Mouse (Mus musculus) adrenal gland, postnatal 10 days (tissue): ENCODE results near the gene Prrt3. TPM values are rescaled to one million over a fixed set of nuclear protein-coding genes. Genes with fewer than 3 reads are reported as not detected.
A peak's percentile ranks its signal among the peaks of the same experiment; 100 is the strongest.

ENCODE experiments used
- DNase-seq: peaks from one replicate; pipeline ENCODE4 v3.0.0; 2021; ENCODE audit warnings: mixed read lengths
- total RNA-seq, 2 experiments: library from RNA; stranded (reverse); gene quantifications; 2 replicates each; pipeline ENCODE4 v1.2.3; 2021

The Prrt3 gene
- total RNA-seq, 2 experiments from 2014 or later = 0.30 to 0.55 TPM

DNA sequence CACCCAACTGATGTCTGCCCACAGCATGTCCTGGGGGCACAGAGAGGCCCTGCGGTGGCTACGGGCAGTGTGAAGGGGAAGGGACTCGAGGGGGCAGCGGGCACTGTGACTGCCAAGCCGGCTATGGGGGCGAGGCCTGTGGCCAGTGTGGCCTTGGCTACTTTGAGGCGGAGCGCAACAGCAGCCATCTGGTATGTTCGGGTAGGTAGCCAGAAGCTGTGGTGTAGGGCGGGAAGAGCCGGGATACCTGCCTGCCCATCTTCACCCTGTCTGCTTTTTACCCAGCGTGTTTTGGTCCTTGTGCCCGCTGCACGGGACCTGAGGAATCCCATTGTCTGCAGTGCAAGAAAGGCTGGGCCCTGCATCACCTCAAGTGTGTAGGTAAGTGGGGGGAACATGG is 12.3 kb downstream of the Prrt3 start:
- no peak for DNase-seq

DNA sequence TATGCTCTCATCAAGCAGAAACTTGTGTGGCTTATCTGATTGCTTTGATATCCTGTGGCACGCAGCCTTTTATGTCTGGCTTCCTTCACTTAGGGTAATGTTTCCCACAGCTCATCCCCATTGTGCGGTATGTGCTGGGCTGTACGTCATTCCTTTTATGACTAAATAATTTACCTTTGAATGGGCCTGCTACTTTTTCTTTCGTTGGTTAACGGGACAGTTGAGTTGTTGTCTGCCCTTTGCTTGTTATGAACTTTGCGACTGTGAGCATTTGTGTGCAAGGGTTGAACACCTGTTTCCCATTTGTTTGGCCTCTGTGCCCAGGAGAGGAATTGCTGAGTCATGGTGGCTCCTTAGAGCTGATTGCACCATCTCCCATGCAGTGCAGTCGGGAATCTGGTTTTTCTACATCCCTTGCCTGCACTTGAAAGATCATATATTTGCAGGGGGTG is 14.6 kb downstream of the Prrt3 start:
- DNase-seq = peak; percentile 24

DNA sequence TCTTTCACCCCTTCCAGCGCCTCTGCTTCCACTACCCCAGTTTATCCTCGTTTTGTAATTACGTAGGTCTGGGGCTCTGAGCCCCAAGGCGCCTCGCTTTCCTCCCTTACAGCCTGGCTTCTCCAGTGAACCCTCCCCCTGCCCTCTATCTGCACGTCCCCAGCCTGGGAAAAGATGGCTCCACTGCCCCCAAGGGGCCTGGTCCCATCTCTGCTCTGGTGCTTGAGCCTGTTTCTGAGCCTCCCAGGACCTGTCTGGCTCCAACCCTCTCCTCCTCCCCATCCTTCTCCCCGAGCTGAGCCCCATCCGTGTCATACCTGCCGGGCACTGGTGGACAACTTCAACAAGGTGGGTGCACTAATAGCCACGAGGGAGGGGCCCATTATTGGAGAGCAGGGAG is 18.0 kb downstream of the Prrt3 start:
- DNase-seq = peak; percentile 39

DNA sequence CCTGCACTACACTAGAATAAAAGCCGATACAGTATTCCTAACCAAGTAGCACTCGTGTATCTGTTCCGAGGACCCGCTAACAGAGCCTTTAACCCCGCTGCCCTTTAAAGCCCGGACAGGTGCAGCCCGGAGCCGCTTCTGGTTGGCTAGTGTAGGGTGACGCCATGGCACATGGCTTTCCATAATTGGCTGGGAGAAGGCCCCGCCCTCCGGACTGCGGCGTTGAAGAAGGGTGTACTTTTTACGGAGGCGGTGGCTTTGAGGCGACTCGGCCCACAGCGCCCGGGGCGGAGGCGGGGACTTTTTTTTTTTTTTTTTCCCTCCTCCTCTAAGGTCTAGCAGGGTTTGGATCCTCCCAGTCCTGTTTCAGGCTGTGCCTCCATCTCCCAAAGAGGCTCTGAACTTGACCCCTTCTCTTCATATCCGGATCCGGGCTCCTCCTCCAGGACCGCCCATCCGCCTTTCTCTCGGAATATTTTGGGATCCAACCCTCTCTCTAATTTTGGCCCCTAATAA is 18.6 kb downstream of the Prrt3 start, which contains the start of gene Creld1:
TSS of gene Creld1 (plus strand) at position 198 of the 516 bp plus-strand sequence.
- peak; percentile 96 for DNase-seq

DNA sequence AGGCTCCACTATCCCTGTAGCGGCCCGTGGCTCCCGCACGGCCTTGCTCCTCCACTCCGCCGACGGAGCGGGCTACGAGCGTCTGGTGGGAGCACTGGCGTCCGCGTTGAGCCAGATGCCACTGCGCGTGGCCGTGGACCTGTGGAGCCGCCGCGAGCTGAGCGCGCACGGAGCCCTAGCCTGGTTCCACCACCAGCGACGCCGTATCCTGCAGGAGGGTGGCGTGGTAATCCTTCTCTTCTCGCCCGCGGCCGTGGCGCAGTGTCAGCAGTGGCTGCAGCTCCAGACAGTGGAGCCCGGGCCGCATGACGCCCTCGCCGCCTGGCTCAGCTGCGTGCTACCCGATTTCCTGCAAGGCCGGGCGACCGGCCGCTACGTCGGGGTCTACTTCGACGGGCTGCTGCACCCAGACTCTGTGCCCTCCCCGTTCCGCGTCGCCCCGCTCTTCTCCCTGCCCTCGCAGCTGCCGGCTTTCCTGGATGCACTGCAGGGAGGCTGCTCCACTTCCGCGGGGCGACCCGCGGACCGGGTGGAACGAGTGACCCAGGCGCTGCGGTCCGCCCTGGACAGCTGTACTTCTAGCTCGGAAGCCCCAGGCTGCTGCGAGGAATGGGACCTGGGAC is 19.1 kb downstream of the Prrt3 start:
- DNase-seq = peak; percentile 49

DNA sequence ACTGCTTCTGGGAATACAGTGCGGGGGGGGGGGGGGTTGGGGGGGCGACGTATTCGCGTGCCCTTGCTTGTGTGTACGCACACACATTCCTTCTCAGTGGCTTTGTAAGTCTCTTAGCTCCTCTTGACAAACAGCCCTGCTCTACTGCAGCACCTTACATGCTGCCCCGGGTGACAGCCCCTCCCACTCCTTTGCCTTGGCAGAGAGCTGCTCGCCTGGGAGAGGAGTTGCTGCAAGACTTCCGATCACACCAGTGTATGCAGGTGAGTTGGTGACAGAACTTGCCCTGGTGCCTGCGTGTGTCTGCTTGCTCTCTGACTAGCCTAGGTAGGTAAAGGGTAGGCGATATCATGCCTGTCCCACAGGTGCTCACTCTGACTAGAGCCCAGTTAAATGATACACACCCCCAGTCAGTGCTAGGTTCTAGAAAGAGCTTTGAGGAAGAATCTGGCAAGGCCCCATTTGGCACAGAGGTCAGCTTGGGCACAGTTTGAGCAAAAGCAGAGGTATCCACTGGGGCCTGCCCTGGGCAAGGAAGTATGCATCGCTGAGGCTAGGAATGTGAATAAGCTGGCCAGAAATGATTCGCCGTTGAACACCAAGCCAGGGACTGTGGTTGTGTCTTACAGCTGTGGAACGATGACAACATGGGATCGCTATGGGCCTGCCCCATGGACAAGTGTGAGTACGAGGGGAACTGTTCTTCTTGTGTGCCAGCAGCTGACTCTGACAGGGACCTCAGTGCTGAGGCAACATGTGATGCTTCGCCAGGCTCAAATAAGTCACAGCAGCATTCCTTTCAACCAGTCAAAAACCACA is 21.0 kb downstream of the Prrt3 start:
- peak; percentile 77 for DNase-seq

DNA sequence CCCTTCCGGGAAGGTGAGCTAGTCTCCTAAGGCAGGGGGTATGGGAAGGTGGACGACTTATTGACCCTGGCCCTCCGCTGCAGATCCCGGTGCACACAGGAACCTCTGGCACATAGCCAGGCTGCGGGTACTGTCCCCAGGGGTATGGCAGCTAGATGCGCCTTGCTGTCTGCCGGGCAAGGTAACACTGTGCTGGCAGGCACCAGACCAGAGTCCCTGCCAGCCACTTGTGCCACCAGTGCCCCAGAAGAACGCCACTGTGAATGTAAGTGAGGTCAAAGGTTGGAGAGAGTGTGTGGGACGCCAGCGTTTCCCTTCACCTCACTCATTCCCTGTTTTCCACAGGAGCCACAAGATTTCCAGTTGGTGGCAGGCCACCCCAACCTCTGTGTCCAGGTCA is 22.8 kb downstream of the Prrt3 start:
- DNase-seq = peak; percentile 67

DNA sequence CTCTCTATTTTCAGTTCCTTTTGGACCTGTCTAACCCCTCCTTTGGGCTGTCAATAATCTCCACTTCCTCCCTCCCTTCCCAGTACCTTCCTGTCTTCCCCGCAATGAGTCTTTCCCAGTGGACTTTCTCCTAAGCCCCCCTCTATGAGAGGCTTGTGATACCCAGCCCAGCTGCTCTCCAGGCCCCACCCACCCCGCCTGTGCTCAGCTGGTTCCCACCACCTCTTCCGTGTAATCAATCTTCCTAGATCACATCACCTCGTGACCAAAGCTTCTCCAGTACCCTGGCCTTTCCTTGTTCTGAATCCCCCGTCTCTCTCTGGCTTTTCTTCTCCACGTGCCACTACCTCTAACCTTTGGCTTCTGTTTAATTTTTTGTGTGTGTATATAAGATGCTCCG is 24.4 kb downstream of the Prrt3 start:
- no peak for DNase-seq

DNA sequence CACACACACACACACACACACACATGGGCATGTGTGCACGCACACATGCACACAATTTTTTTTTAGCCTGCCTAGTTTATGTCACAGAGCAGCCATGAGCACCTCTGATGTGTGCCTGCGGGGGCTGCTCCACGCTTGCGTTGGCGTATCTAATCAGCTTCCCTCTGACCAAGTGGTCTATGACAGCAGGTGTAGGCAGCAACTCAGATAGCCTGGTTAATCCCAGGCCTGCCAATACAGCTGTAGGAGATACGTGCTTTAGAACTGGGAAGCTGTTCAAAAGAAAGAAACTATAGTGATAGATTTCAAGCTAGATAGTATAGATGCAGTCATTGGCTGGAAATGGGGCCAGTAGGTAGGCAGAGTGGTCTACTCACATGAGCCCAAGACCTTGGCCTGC is 28.0 kb downstream of the Prrt3 start:
- no peak for DNase-seq

DNA sequence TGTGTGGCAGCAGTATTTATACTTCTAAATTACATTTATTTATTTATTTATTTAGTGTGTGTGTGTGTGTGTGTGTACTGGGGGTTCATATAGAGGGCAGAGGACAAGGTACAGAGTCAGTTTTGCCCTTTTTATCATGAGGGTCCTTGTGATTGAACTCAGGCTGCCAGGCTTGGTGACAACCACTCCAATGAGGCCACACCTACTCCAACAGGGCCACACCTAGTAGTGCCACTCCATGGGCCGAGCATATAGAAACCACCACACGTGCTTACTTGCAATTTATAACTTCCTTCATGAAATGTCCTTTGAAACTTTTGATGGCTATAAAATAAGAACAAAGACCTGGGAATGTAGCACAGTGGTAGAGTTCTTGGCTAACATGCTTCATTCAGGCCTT is 28.5 kb downstream of the Prrt3 start:
- no peak for DNase-seq

DNA sequence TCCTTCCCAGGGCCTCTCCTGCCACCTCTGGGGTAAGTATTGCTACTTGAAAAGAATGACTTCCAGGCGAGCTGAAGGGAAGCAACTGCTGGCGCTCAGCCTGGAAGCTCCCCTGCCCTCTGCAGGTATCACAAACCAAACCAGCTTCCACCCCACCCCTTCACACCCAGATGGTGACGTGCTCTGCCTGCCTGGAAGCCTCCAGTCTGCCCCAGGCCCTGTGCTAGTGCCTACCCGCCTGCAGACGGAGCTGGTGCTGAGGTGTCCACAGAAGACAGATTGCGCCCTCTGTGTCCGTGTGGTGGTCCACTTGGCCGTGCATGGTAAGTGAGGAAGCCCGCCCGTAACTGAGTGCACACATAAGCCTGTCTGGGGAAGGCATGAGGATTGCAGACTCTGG is 29.7 kb downstream of the Prrt3 start:
- no peak for DNase-seq

DNA sequence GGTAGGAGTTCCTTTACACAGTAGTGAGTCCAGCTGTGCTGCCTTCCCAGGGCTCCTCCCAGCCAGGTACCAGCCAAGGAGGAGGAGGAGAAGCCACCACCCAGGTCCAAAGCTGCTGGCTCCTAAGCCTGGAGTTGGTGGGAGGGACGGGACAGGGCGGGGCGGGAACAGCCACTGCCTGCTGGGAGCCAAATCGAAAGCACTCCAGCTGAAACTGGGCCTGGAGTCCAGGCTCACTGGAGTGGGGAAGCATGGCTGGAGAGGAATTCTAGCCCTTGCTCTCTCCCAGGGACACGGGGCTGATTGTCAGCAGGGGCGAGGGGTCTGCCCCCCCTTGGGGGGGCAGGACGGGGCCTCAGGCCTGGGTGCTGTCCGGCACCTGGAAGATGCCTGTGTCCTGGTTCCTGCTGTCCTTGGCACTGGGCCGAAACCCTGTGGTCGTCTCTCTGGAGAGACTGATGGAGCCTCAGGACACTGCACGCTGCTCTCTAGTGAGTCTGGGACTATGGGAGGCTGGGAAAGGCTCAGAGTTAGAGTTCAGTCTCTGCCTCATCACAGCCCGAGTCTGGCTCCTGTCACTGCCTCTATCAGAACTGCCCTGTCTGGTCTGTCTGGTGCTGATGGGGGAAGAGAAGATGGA is 30.3 kb downstream of the Prrt3 start, which contains the start of gene Il17rc:
TSS of gene Il17rc (plus strand) at position 131 of the 640 bp plus-strand sequence.
- peak; percentile 77 for DNase-seq

DNA sequence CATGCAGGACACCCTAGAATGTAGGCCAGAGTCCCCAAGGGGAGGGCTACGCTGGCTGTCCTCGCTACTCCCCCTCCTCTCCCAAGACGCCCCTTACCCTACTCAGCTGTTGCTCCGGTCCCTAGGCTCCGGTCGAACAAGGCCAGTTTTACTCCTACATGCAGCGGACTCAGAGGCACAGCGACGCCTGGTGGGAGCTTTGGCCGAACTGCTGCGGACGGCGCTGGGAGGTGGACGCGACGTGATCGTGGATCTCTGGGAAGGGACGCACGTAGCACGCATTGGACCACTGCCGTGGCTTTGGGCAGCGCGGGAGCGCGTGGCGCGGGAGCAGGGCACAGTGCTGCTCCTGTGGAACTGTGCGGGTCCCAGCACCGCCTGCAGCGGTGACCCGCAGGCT is 32.3 kb downstream of the Prrt3 start:
- DNase-seq = peak; percentile 88

DNA sequence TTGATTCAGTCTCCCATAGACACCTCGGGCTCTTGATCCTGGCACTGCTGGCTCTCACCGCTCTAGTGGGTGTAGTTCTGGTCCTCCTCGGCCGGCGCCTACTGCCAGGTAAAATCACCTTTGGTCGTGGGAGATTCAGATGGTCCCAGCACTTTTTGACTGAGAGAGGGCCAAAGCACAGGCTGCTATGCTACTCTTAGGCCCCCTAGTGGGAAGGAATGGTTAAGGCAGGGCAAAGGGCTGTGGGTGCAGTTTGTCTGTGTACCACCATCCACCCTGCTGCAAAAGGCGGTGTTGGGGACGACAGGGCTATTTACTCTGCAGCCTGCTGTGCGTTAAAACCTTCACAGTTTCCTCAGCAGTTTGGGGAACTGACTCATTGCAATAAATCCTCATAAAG is 32.7 kb downstream of the Prrt3 start:
- DNase-seq = peak; percentile 78

DNA sequence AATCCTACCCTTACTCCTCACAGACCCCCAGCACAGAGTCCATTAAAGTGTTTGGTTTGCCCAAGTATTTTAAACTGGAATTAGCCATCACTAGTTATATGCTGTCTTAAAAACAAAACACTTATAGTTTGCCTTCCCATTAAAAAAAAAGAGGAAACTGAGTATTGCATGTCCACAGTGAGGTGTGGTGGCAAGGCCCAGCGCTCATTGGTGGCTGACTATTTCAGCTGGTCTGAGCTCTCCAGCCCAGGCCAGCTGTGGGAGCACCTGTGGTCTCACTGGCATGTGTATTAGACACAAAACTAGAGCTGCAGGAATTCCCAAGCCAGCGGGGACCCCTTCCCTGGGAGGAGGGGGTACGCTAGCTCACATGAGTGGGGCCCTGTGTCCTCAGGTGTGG is 33.2 kb downstream of the Prrt3 start:
- no peak for DNase-seq

DNA sequence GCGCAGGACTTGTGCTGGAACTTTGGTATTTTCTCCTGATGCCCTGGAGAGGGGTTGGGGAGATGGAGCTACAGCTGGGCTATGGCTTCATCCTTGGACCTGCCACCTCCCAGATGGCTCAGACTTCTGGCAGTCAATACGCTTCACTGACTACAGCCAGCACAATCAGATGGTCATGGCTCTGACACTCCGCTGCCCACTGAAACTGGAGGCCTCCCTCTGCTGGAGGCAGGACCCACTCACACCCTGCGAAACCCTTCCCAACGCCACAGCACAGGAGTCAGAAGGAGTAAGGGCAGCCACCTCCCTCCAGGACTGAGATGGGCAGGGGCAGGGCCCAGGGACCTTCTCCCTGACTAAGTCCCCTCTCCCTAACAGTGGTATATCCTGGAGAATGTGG is 36.1 kb downstream of the Prrt3 start:
- DNase-seq = no peak

DNA sequence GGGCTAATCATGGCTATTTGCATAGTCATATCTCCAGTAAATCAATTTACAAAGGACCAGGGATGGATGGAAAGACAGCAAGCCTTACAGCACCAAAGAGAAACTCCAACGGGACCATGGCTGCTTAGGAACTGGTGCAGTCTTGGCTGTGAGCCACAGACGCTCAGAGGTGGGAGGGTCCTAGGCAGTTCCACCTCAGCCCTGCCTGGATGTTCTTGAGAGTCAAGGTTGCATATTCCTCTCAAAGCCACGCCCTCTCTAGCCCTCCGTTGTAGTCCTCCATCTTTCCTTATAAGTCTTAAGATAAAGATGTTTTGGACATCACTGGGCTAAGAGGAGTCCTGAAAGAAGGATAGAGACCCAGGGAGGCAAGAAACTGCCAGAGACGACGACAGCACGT is 37.7 kb downstream of the Prrt3 start:
- no peak for DNase-seq

DNA sequence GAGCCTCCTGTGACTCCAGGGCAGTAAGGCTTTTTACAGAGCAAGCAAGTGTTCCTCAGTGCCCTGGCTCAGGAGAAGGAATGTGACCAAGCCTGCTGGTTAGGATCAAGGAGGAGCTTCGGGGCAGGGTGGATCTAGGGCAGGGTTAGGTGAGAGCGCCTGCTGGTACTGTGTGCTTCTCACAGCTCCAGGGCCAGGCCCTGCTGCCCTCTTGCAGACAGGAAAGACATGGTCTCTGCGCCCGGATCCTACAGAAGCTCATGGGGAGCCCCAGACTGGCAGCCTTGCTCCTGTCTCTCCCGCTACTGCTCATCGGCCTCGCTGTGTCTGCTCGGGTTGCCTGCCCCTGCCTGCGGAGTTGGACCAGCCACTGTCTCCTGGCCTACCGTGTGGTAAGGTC is 43.1 kb downstream of the Prrt3 start:
- no peak for DNase-seq

DNA sequence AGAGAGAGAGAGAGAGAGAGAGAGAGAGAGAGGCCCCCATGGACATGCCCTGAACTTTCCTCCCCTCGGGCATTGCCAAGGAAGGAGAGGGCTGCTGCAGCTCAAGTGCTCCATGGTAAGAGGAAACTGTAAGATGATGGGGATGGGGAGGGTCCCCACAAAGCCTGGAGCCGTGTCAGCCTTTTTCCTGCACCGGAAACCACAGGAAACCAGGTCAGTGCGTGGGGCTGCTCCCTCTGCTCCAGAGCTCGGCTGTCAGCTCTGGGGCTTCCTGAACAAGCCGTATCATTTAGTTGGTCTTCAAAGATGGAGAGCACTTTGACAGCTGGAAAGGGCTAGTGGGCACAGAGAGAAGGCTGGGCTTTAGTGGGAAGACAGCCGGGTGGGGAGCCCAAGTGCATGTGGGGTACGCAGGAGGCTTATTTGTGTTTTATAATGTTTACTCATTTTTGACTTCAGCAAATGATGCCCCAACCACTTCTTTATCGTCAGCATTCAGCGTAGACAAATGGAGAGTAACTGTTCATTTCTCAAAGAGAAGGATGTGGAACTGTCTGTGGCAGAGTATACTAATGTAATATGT is 43.7 kb downstream of the Prrt3 start, which contains the start of gene Il17re:
TSS of gene Il17re (plus strand) at position 533 of the 583 bp plus-strand sequence.
- no peak for DNase-seq

DNA sequence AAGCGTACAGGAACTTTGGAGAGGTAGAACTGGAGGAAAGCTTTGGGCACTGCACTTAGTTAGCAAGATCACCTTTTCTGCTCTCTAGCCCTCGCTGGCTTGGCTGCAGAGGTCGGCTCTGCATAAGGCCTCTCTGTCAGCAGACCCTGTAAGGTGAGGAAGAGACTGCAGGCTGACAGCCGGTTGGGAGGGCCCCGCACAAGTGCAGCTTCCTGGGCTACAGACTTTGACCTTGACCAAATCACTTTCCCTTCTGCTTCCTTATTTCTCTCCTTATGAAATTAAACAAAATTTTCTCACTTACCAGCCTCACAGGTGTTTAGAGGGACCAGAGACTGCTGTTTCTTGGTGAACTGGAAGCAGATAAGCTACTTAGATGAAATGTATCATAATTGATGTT is 46.7 kb downstream of the Prrt3 start:
- DNase-seq = no peak

DNA sequence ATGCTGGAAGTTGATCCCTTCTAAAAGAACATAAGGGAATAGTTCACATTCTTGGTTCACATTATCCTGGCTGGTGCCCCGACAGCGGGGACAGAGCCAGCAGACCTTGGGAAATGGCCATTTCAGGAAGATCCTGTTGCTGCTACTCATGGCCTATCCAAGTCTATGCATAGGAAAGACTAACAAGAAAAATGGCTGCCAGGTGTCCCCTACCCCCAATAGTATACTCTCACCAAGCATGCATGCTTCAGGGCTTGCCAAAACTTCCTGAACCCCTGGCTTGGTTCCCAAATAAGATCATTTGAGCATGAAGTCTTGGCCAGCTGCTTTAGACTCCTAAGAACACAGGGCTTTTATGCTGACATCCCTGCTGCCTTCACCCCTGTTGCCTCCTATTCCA is 49.9 kb downstream of the Prrt3 start:
- DNase-seq = no peak

DNA sequence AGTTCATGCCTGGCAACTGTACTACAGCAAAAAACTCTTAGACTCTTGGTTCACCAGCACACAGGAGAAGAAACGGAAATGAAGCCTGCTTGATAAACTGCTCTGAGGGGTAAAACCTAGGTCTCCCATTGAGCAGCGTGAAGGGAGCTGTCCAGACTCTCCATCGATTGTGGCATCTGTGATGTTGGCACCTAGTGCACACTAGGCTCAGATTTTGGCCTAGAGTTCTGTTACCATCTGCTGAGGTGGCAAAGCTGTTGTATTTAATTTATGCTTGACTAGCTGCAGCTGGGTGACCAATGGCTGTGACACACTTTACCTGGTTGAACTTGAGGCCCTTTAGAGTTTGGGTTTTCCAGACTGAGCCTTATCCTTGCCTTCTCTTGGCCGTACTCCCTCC is 54.1 kb downstream of the Prrt3 start:
- no peak for DNase-seq
